Mouse (Mus musculus) embryonic facial prominence, embryonic 14.5 days (tissue): ENCODE measurements around the gene Dock4. TPM values are rescaled to one million over a fixed set of nuclear protein-coding genes. Genes with fewer than 3 reads are reported as not detected.
A peak's percentile ranks its signal among the peaks of the same experiment; 100 is the strongest.

ENCODE experiments used
- ATAC-seq: fragments of 200-750 bp; cut with Nextera tagmentation; 2 replicates; pipeline ENCODE4 v1.8.0; 2017; ENCODE audit warnings: low read depth, moderate number of reproducible peaks, moderate TSS enrichment
- DNase-seq: peaks from one replicate; pipeline ENCODE4 v3.0.0-alpha.2; 2015; ENCODE audit warnings: low spot score
- H3K27ac ChIP-seq: fragments of 300-500 bp; sonication (generic); replicated peaks from 2 replicates; pipeline ENCODE4 v1.5.1; 2014; ENCODE audit warnings: low read depth, mild to moderate bottlenecking, low read length, moderate library complexity
- H3K27me3 ChIP-seq: fragments of 300-500 bp; sonication (generic); replicated peaks from 2 replicates; pipeline ENCODE4 v1.6.1; 2014; ENCODE audit warnings: low read length; ENCODE audit not compliant: control insufficient read depth, insufficient read depth
- H3K36me3 ChIP-seq: fragments of 300-500 bp; sonication (generic); 2 replicates; pipeline ENCODE4 v1.6.1; 2014; ENCODE audit warnings: low read length, mixed read lengths; ENCODE audit not compliant: control insufficient read depth, insufficient read depth
- H3K4me1 ChIP-seq: fragments of 300-500 bp; sonication (generic); 2 replicates; pipeline ENCODE4 v1.6.1; 2014; ENCODE audit warnings: antibody characterized with exemption, low read length; ENCODE audit not compliant: control insufficient read depth, insufficient read depth
- H3K4me2 ChIP-seq: fragments of 300-500 bp; sonication (generic); 2 replicates; pipeline ENCODE4 v1.6.1; 2014; ENCODE audit warnings: low read depth, mild to moderate bottlenecking, low read length, moderate library complexity, mixed read lengths
- H3K4me3 ChIP-seq: fragments of 300-500 bp; sonication (generic); 2 replicates; pipeline ENCODE4 v1.5.1; 2014; ENCODE audit warnings: low read depth, mild to moderate bottlenecking, low read length
- H3K9ac ChIP-seq: fragments of 300-500 bp; sonication (generic); 2 replicates; pipeline ENCODE4 v1.6.1; 2014; ENCODE audit warnings: low read depth, mild to moderate bottlenecking, low read length, moderate library complexity, mixed read lengths
- H3K9me3 ChIP-seq: fragments of 300-500 bp; sonication (generic); 2 replicates; pipeline ENCODE4 v1.6.1; 2016; ENCODE audit warnings: low read length; ENCODE audit not compliant: control insufficient read depth
- WGBS: fragments of 180-500 bp; shearing (Covaris S2); extraction: QIAGEN DNeasy Blood & Tissue Kit; methylation state at CpG from one replicate; pipeline ENCODE4 v1.1.7; 2014; 5-methylcytosine and 5-hydroxymethylcytosine counted together
- polyA plus RNA-seq: library from polyadenylated mRNA; unstranded; fragments of >200 nt; fragmentation: Nextera tagmentation; extraction: Ambion mirVana; gene quantifications from 2 replicates; pipeline ENCODE4 v1.2.1, GENCODE M21; 2014

Dock4 gene
- polyA plus RNA-seq, 1 experiment from 2014 or later, result 9.2 TPM

- ATAC-seq (no peak), DNase-seq (no peak)
- no peak overlapping the region for H3K4me3 ChIP-seq
- no peaks in the 10 kb centered on the region for H3K9me3 ChIP-seq
- peaks cover 23% of the 10 kb centered on the region for H3K4me1 ChIP-seq
- H3K4me2 ChIP-seq, result no peak overlapping the region
- H3K36me3 ChIP-seq, result no peaks in the 10 kb centered on the region
- no peak overlapping the region for H3K27ac ChIP-seq
- H3K27me3 ChIP-seq, result no peaks in the 10 kb centered on the region
- no peak overlapping the region for H3K9ac ChIP-seq
- 68% methylated on average over 5 of the region's 5 CpGs for WGBS
Observed at GRCm38 (mm10) chr12:40469009-40469408, 23.3 kb downstream of the Dock4 start.

DNA sequence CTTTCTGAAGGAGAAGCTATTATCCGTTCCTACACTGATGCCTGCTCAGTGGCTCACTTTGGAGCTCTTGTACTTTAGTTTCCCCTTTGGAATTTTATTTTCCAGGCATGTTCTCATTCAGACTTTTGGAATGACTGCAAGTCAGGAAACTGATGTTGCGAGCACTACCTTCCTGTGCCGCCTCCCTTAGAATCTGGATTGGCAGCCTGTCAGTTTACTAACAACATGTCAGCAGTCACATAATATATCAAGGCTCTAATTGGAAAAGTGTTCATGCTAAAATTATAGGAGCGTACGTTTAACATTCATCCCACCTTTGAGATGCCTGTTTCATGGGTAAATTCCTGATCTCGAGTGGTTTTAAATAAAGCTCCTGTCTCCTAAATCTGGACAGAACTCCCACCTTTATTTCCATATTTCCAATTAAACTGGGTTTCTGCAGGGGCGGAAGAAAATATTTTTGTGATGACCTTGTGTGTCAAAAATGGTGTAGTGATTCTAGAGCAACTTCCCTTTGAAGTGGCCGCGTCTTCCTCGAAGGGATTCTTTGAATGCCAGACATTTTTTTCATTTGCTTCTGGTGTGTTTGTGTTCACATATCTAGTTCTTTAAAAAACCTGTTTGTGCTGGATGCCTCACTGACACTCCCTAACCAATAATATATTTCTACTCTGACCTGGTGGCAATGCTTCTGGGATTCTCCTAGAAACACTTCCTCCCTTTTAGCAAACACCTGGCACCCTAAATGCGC lies 26.1 kb downstream of the Dock4 start:
- Histone ChIP-seq H3K27me3 (no peaks in the 10 kb centered on the region), H3K4me1 (peaks cover 27% of the 10 kb centered on the region), H3K4me3 (no peak overlapping the region), H3K4me2 (peak overlapping the region; percentile 37), H3K9ac (no peak overlapping the region), H3K9me3 (no peaks in the 10 kb centered on the region), H3K27ac (peak overlapping the region; percentile 21; the same call in 1 of the 2 replicates), H3K36me3 (no peaks in the 10 kb centered on the region)
- ATAC-seq (no peak), DNase-seq (peak; percentile 72)
- WGBS, result 35% methylated on average over 11 of the region's 11 CpGs

- Histone ChIP-seq H3K4me3 (no peak overlapping the region), H3K9ac (no peak overlapping the region), H3K4me2 (no peak overlapping the region), H3K27ac (no peak overlapping the region), H3K9me3 (no peaks in the 10 kb centered on the region), H3K36me3 (no peaks in the 10 kb centered on the region), H3K4me1 (peaks cover 36% of the 10 kb centered on the region), H3K27me3 (no peaks in the 10 kb centered on the region)
- DNase-seq, result no peak
- 21% methylated on average over 2 of the region's 2 CpGs for WGBS
- peak; percentile 67; the same call in 1 of the 2 replicates for ATAC-seq
Observed at GRCm38 (mm10) chr12:40473709-40474108, 28.0 kb downstream of the Dock4 start.

GRCm38 (mm10) chr12:40477621-40478452 lies 32.1 kb downstream of the Dock4 start:
- Histone ChIP-seq H3K27me3 (0 out of 2 replicates have a peak, but pooled peaks cover 2% of the 10 kb centered on the region), H3K4me1 (peaks cover 23% of the 10 kb centered on the region), H3K27ac (no peak overlapping the region), H3K36me3 (no peaks in the 10 kb centered on the region), H3K4me2 (no peak overlapping the region), H3K9ac (no peak overlapping the region), H3K4me3 (no peak overlapping the region), H3K9me3 (no peaks in the 10 kb centered on the region)
- ATAC-seq, result peak; percentile 47; the same call in 1 of the 2 replicates
- WGBS, result 31% methylated on average over 8 of the region's 8 CpGs
- DNase-seq, result peak; percentile 65

DNA sequence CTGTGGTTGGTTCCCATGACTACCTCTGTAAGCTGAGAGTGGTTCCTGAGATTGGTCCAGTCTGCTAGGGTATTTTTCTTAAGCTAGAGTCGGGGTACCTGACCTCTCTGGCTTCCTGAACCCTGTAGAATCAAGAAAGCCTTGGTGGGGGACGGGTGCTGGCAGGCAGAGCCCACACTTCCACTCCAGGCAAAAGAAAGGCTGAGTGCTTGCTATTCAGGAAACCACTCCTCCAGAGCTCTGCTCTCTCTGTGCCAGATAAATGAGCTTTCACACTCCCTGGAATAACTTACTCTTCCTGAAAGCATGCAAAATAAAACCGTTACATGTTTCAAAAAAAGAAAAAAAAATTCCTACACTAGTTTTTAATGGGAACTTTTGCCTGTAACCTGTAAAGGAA lies 38.5 kb downstream of the Dock4 start:
- Histone ChIP-seq H3K4me2 (no peak overlapping the region), H3K27ac (0 out of 2 replicates have a peak overlapping the region, but pooled peaks have one; percentile 22), H3K27me3 (no peaks in the 10 kb centered on the region), H3K4me1 (no peaks in the 10 kb centered on the region), H3K36me3 (no peaks in the 10 kb centered on the region), H3K9ac (no peak overlapping the region), H3K4me3 (no peak overlapping the region), H3K9me3 (no peaks in the 10 kb centered on the region)
- ATAC-seq, result no peak
- 30% methylated on average over 3 of the region's 3 CpGs for WGBS
- DNase-seq, result peak; percentile 47

DNA sequence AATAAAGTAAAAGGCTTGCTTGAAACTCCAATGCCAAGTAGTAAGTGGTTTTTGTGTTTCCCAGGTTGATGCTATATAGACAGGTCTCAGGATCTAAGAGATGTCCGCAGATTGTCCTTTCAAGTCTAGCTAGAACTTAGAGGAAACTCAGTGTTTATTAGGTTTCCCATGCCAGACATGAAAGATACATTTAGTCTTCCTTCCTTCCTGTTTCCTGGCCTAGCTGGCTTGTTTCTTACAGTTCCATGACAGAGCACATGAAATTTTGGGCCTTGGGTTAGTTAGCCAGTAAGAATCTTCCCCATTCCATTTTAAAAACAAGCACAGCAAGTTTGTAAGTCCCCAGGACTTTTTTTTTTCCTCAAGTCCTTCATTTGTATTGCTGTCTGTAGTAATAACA lies 39.5 kb downstream of the Dock4 start:
- no peaks in the 10 kb centered on the region for H3K36me3 ChIP-seq
- DNase-seq (no peak), ATAC-seq (no peak)
- H3K4me1 ChIP-seq, result no peaks in the 10 kb centered on the region
- H3K9ac ChIP-seq, result no peak overlapping the region
- H3K27ac ChIP-seq, result no peak overlapping the region
- no peaks in the 10 kb centered on the region for H3K9me3 ChIP-seq
- no peaks in the 10 kb centered on the region for H3K27me3 ChIP-seq
- 83% methylated on average over 1 of the region's 1 CpGs for WGBS
- H3K4me2 ChIP-seq, result no peak overlapping the region
- no peak overlapping the region for H3K4me3 ChIP-seq

- DNase-seq, result no peak
- no peak for ATAC-seq
- no peak overlapping the region for H3K4me2 ChIP-seq
- no peaks in the 10 kb centered on the region for H3K9me3 ChIP-seq
- no peak overlapping the region for H3K4me3 ChIP-seq
- no peak overlapping the region for H3K27ac ChIP-seq
- H3K27me3 ChIP-seq, result no peaks in the 10 kb centered on the region
- WGBS, result 62% methylated on average over 12 of the region's 12 CpGs
- no peaks in the 10 kb centered on the region for H3K36me3 ChIP-seq
- H3K9ac ChIP-seq, result no peak overlapping the region
- no peaks in the 10 kb centered on the region for H3K4me1 ChIP-seq
Observed at GRCm38 (mm10) chr12:40486047-40486837, 40.5 kb downstream of the Dock4 start.

GRCm38 (mm10) chr12:40496387-40496786 lies 50.6 kb downstream of the Dock4 start:
- ATAC-seq (no peak), DNase-seq (no peak)
- 66% methylated on average over 11 of the region's 11 CpGs for WGBS
- Histone ChIP-seq H3K4me3 (no peak overlapping the region), H3K4me1 (peaks cover 17% of the 10 kb centered on the region; the same call in 1 of the 2 replicates), H3K4me2 (no peak overlapping the region), H3K27ac (no peak overlapping the region), H3K9me3 (no peaks in the 10 kb centered on the region), H3K36me3 (no peaks in the 10 kb centered on the region), H3K9ac (no peak overlapping the region), H3K27me3 (no peaks in the 10 kb centered on the region)
